Mouse (Mus musculus) inflammation-experienced regulatory T-cells, adult 6 months (primary cell): ENCODE measurements around the gene Cux1. TPM values are rescaled to one million over a fixed set of nuclear protein-coding genes. Genes with fewer than 3 reads are reported as not detected.
"Not testable (repeated sequence)": the region's sequence is repeated elsewhere in the genome, so short reads cannot be mapped to it uniquely, and the experiment has no call there.

Experiments
- ATAC-seq: one replicate; pipeline ENCODE4 v1.8.0; 2017
- polyA plus RNA-seq, 3 experiments: library from polyadenylated mRNA; unstranded; fragments of 100-300 nt; shearing (Covaris generic); gene quantifications; one replicate each; pipeline ENCODE4 v1.2.1; 2017

The Cux1 gene
- polyA plus RNA-seq, 3 experiments from 2014 or later = 25.9 to 53.1 (median 41.6) TPM

DNA sequence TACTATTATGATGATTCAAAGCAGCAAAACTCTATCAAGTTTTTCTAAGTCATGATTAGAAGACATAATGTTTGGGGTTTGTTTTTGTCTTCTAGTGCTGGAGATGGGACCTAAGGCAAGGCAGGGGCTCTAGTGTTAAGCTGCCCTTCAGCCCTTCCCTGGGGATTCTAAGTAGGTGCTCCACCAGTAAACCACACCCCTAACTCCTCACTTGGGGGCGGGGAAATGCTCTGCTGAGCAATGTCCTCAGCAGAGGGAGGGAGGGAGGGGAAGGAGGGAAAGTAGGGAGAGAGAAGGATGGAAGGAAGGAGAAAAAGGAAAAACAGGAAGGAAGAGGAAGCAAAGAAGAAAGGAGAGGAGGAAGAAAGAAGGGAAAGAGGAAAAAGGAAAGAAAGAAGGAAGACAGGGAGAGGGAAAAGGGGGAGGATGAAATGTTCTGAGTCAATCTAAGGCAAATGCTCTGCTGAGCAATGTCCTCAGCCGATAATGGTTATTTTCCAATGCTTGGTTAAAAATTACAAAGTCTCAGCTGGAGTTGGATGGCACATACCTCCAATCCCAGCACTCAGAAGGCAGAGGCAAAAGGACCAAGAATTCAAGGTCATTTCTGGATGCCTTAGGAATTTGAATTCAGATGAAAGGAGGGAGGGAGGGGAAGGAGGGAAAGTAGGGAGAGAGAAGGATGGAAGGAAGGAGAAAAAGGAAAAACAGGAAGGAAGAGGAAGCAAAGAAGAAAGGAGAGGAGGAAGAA is 96.1 kb downstream of the Cux1 start:
- ATAC-seq = not testable (repeated sequence)

DNA sequence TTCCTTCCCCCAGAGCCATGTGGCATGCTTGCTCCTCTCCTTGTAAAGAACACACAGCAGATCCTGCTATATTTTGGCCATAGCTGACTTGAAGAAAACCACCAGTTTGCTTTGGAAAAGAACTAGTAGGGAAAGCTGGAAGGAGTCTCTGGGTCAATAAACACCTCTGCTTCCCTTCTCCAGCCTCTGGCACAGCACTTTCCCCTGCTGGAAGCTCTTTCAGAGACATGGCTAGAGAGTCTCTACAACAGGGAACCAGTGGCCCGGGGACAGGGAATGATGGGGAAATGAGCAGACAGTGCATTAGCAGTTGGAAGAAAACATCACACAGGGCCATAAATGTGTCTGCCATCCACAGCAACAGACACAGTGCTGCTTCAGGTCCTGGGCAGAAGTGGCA is 98.0 kb downstream of the Cux1 start:
- no peak for ATAC-seq

GRCm38 (mm10) chr5:136467360-136467999 is 99.8 kb downstream of the Cux1 start:
- peak; percentile 68 for ATAC-seq

- peak; percentile 10 for ATAC-seq
Measured at GRCm38 (mm10) chr5:136465770-136466406, 101.4 kb downstream of the Cux1 start.

DNA sequence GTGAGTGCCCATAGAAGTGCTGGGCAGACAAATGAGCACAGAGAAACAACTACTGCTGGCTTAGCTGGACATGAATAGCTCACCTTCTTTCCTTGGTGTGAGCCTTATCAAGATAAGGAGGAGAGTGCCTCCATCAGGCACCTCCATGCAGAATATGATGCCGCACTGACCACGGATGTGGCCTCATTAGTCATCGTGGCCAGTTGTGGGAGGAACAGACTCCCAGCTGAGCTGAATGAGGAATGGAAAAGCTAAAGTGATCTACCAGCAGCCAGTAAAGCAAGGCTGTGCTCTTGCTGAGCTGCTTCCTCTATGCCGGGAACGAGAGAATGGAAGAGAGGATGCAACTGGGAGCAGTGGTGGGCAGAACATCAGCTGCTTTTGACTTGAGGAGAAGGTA is 101.9 kb downstream of the Cux1 start:
- no peak for ATAC-seq

- ATAC-seq = no peak
Measured at GRCm38 (mm10) chr5:136464849-136465248, 102.4 kb downstream of the Cux1 start.

- no peak for ATAC-seq
Measured at GRCm38 (mm10) chr5:136464128-136464527, 103.2 kb downstream of the Cux1 start.

- no peak for ATAC-seq
Measured at GRCm38 (mm10) chr5:136462613-136463012, 104.7 kb downstream of the Cux1 start.

DNA sequence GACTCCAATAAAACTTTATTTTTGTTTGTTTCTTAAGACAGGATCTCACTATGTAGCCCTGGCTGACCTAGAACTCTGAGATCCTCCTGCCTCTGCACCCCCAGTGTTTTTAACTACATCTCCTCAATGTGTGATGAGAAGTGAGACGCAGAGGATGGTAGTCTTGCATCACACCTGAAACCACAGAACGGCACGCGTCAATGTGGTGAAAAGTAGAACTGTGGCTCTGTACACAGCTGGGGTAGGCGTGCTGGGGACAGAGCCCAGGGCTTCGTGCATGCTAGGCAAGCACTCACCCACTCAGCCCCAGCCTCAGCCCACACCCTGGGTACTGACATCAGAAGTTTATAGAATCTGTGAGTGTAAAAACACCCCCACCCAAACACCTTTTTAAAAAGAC is 107.4 kb downstream of the Cux1 start:
- ATAC-seq = peak; percentile 59

DNA sequence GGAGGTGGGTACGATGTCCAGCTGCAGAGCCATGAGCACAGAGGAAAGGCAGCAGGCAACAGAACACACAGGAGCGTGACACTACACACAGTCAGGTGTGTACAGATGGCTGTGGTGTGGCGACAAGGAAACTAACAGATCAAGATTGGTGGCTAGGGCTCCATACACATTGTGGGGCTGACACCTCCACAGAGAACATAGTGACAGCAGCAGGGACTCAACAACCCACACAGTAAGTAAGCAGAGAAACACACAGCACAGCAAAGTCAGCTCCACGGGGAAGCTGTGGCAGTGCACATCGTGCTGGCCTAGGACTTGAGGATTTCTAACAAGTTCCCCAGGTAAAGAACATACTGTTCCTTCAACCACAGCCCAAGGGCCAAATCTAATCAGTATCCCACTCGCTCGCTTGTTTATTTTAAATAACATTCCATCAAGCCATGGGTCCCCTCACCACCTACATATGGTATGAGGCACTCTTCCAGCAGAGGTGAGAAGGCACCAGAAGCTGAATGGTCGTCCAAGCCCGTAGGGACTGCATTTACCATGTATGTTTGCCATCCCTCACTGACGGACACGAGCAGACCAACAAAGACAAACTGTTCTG is 108.3 kb downstream of the Cux1 start:
- ATAC-seq = peak; percentile 26

GRCm38 (mm10) chr5:136458102-136458863 is 109.0 kb downstream of the Cux1 start:
- ATAC-seq = peak; percentile 37

DNA sequence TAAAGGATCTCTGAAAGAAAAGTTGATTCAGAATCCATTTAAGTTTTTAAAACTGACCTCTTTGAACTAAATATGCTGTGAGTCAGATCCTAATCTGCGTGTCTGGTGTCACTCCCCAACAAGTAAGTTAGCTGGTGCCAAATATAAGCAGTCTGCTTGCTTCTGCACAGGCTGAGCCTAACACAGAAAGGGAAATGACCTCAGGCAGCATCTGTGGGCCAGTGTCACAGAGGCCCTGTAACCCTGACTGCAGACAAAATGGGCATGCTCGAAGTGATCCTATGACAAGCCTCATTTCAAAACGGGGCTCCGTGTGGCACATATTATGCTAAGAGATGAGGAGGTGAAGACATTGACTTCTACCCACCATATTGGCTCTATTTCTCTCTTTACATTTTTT is 110.9 kb downstream of the Cux1 start:
- ATAC-seq = no peak

- no peak for ATAC-seq
Measured at GRCm38 (mm10) chr5:136452681-136453080, 114.6 kb downstream of the Cux1 start.

- peak; percentile 71 for ATAC-seq
Measured at GRCm38 (mm10) chr5:136449801-136450200, 117.5 kb downstream of the Cux1 start.

DNA sequence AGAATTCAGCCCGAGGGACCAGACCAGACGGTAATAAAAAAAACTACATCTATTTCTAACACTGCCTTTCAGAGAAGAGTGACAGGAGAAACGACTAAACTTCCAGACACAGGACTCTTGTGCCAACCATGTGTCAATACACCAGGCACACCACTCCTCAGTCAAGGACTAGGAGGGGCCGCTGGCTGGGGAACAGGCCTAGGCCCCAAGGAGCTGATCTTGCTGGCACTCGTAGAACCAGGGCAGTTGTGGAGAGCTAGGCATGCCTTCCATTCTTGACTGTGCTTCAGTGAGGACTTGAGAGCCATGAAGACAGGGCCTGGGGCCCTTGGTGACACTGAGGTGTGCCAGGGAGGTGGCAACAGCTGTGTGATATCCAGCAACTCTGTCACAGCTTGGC is 121.3 kb downstream of the Cux1 start:
- ATAC-seq = no peak

DNA sequence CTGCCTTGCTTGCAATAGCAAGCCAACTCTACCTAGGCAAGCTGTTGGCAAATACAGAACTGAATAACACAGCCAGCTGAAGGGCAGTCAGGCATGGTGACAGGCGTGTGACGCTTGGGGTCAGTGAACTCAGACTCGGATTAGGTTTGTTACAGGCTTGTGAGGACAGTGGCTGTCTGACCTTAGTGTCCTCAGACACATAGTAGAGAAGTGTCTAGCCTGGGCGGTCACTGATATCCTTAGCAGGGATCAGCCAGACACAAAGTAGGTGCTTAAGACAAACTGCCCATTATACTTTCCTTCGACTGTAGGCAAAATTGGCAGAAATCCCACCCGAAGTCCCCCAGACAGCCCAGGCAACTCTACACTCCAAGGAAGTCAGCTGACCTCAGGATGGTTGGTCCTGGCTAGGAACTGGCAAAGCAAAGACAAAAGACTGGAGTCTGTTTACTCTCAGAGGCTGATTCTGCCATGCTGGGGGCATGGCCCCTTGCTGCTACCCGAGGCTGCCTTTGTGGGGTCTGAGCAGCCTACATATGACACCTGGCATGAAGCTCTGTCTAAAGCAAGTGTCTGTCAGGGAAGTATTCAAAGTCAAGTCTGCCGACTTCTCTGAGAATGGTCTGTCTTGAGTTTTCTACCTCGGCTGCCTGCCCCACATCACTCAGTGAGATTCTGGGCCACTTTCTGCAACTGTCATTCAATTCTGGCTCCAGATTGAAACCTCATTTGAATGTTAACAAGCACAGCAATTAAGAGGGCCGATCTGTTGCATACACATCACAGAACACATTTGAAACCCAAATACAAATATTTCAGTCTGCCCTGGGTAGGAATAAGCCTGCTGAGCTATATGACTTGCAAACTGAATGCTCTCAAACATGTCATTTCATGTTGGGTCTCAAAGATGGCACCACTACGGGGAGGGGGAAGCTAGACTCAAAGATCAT is 124.8 kb downstream of the Cux1 start:
- ATAC-seq = no peak

- ATAC-seq = no peak
Measured at GRCm38 (mm10) chr5:136429647-136430046, 137.6 kb downstream of the Cux1 start.

GRCm38 (mm10) chr5:136428498-136429060 is 138.7 kb downstream of the Cux1 start:
- ATAC-seq = no peak

GRCm38 (mm10) chr5:136427772-136428497 is 139.4 kb downstream of the Cux1 start:
- ATAC-seq = no peak

- no peak for ATAC-seq
Measured at GRCm38 (mm10) chr5:136427121-136427771, 140.0 kb downstream of the Cux1 start.
